Mouse (Mus musculus) erythroblast, embryonic 14.5 days (primary cell): ENCODE data around the gene Xkr8. TPM values are rescaled to one million over a fixed set of nuclear protein-coding genes. Genes with fewer than 3 reads are reported as not detected.
"Not testable (repeated sequence)": the region's sequence is repeated elsewhere in the genome, so short reads cannot be mapped to it uniquely, and the experiment has no call there.

Experiments
- H3K27me3 ChIP-seq: 2 replicates; pipeline ENCODE4 v1.6.1; 2012; ENCODE audit warnings: inconsistent platforms; ENCODE audit not compliant: control insufficient read depth
- H3K36me3 ChIP-seq: 2 replicates; pipeline ENCODE4 v1.6.1; 2012; ENCODE audit warnings: mild to moderate bottlenecking, inconsistent platforms; ENCODE audit not compliant: control insufficient read depth
- H3K4me1 ChIP-seq: 2 replicates; pipeline ENCODE4 v1.6.1; 2012; ENCODE audit warnings: inconsistent platforms; ENCODE audit not compliant: control insufficient read depth
- H3K4me3 ChIP-seq: replicated peaks from 2 replicates; pipeline ENCODE3; 2012; ENCODE audit warnings: moderate library complexity, mild to moderate bottlenecking, inconsistent platforms
- H3K9me3 ChIP-seq: 2 replicates; pipeline ENCODE4 v1.6.1; 2012; ENCODE audit warnings: low read length, inconsistent platforms, mixed read lengths; ENCODE audit not compliant: control insufficient read depth
- GATA1 ChIP-seq: IDR thresholded peaks from 2 replicates; pipeline ENCODE4 v1.6.1; 2012; ENCODE audit warnings: low read length, inconsistent platforms, mixed read lengths
- TAL1 ChIP-seq: IDR thresholded peaks from 3 replicates; pipeline ENCODE4 v1.6.1; 2012; ENCODE audit warnings: low read length, inconsistent platforms, mixed read lengths
- polyA plus RNA-seq: library from polyadenylated mRNA; stranded (reverse); fragments of >175 nt; gene quantifications from 2 replicates; pipeline ENCODE4 v1.2.3, GENCODE M21; 2012

Xkr8 gene
- polyA plus RNA-seq, 1 experiment = 0.01 TPM

DNA sequence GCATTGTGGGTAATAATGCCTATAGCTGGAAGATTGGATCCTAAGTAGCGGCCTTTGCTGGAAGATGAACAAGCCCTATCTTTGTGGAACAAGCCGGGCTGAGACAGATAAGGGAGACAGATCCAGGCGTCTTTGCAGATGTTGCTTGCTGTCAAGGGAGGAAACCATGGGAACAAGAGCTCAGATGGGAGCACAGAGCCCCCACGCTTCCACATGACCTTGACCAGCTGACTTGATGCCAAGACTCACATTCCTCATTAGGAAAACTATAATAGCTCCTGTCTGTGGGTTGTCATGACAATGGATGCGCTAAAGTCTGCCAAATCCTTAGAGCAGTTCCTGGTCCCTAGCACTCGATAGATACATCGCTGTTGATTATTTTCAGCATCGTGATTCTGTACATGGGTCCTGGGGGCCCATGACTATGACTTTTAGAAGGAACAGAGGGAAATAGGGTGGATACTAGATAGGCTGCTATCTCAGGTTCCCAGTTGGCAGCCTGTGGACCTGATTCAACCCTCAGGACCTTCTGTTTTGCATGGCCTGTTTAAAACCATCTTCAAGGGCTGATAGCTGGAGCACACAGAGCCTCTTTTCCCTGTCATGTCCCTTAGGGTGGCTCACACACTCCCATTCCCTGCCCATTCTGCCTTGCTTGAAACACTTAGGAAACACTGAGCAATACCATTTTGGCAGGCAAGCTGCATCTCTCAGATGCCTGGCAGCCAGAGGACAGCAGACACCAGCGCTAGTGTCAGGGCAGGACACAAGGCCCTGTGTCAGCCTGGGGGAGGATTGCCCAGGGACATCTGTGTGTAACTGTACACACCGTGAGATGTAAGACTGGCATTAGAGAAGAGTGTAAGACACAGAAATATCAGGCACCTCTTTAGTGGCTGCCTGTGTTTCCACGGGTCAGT is 11.9 kb upstream of the Xkr8 start:
- no peaks in the 10 kb centered on the region for H3K36me3 ChIP-seq
- TF ChIP-seq GATA1 = no peak
- no peak for TF ChIP-seq TAL1
- H3K4me1 ChIP-seq = peaks cover 28% of the 10 kb centered on the region
- no peaks in the 10 kb centered on the region for H3K9me3 ChIP-seq
- no peak overlapping the region for H3K4me3 ChIP-seq
- H3K27me3 ChIP-seq = no peaks in the 10 kb centered on the region; the same call in 1 of the 2 replicates

- H3K36me3 ChIP-seq = no peaks in the 10 kb centered on the region
Measured at GRCm38 (mm10) chr4:132741491-132741890, 9.1 kb upstream of the Xkr8 start.

DNA sequence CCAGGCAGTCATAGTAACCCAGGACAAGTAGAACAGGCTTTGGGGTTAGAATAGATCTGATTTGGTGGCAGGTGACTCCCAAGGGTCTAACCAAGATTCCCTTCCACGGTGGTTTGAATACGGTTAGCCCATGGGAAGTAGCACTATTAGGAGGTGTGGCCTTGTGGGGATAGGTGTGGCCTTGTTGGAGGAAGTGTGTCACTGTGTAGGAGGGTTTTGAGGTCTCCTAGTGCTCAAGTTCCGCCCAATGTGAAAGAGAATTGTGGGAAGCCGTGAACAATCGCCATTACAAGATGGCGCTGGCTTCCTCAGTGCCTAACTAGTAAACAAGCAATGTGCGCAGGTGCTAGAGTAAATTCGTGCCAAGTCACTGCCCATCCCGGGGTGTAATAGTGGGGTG is 4.8 kb upstream of the Xkr8 start:
- H3K36me3 ChIP-seq, H3K9me3 ChIP-seq, H3K4me3 ChIP-seq, H3K27me3 ChIP-seq: not testable (repeated sequence)
- H3K4me1 ChIP-seq = peaks cover 18% of the 10 kb centered on the region

More at GRCm38 (mm10) chr4:132741491-132741890, 9.1 kb upstream of the Xkr8 start:
- H3K4me3 ChIP-seq = no peak overlapping the region
- no peaks in the 10 kb centered on the region; the same call in 1 of the 2 replicates for H3K27me3 ChIP-seq
- no peaks in the 10 kb centered on the region for H3K9me3 ChIP-seq
- H3K4me1 ChIP-seq = peaks cover 15% of the 10 kb centered on the region
- no peak for TF ChIP-seq TAL1
- TF ChIP-seq GATA1 = 0 out of 2 replicates have a peak, but pooled peaks have one; percentile 26

DNA sequence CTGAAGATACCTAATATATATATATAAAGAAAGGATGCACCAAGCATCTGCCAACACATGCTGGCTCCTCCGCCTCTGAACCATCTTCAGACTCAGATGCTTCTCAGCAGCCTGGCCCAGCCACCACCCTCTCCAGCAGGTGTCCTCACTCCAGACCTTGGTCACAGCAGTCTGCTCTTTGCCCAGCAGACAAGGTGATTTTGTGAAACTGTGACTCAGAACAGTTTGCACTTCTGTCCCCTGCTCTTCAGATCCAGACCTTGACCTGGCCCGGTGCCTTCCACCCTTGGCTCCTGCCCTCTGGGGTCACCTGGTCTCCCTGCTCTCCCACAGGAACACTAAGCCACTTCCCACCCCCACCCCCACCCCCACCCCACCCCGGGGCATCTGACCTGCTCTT is 3.5 kb upstream of the Xkr8 start:
- Histone ChIP-seq H3K4me3 (no peak overlapping the region), H3K9me3 (no peaks in the 10 kb centered on the region), H3K36me3 (no peaks in the 10 kb centered on the region), H3K27me3 (peaks cover 3% of the 10 kb centered on the region; the same call in 1 of the 2 replicates), H3K4me1 (peaks cover 25% of the 10 kb centered on the region)
- no peak for TF ChIP-seq TAL1
- TF ChIP-seq GATA1 = no peak

GRCm38 (mm10) chr4:132735389-132735788 is 3.0 kb upstream of the Xkr8 start:
- Histone ChIP-seq H3K4me1 (peaks cover 25% of the 10 kb centered on the region), H3K27me3 (peaks cover 3% of the 10 kb centered on the region; the same call in 1 of the 2 replicates), H3K36me3 (no peaks in the 10 kb centered on the region), H3K9me3 (no peaks in the 10 kb centered on the region), H3K4me3 (no peak overlapping the region)
- TF ChIP-seq TAL1 (no peak), GATA1 (no peak)

DNA sequence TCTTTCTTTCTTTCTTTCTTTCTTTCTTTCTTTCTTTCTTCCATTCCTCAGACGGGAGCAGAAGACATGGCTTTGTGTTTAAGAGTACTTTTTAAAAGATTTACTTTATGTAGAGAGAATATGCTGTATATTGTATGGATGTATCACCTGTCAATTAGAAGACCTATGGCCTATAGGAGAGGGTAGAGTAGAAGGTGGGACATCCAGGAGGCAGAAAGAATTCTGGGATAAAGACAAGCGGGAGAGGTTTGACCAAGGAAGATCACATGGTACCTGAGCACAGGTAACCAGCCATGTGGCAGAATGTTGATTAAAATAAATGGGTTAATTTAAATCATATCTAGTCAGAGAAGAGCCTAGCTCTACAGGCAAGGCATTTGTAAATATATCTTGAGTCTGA is 2.4 kb upstream of the Xkr8 start:
- Histone ChIP-seq H3K27me3 (peaks cover 3% of the 10 kb centered on the region; the same call in 1 of the 2 replicates), H3K9me3 (no peaks in the 10 kb centered on the region), H3K4me3 (no peak overlapping the region), H3K36me3 (no peaks in the 10 kb centered on the region), H3K4me1 (peaks cover 25% of the 10 kb centered on the region)
- TF ChIP-seq TAL1 (no peak), GATA1 (no peak)

- H3K9me3 ChIP-seq = no peaks in the 10 kb centered on the region
- no peak for TF ChIP-seq TAL1
- H3K4me1 ChIP-seq = peaks cover 25% of the 10 kb centered on the region
- no peak overlapping the region for H3K4me3 ChIP-seq
- H3K27me3 ChIP-seq = peaks cover 3% of the 10 kb centered on the region; the same call in 1 of the 2 replicates
- no peaks in the 10 kb centered on the region; the same call in 1 of the 2 replicates for H3K36me3 ChIP-seq
Measured at GRCm38 (mm10) chr4:132733071-132733770, 875 bp upstream of the Xkr8 start.

DNA sequence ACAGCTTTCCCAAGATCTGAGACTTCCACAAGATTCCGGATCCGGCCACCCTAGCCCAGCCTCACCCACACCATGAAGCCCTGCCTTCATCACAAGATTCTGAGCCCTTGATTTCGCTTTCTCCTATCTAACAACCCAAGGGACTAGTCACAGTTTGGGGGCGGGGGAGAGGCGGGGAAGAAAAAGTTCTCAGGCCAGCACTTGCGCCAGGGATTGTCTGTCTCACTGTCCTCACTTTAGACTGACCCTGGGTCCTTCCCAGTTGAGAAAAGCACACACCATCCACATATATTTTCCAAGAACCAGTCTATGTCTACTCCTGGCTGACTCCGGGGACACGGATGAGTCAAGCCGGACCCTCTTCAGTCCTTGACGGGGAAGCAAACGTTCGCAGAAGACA is 730 bp downstream of the Xkr8 start:
- TF ChIP-seq TAL1 = no peak
- TF ChIP-seq GATA1 = no peak
- Histone ChIP-seq H3K27me3 (peaks cover 3% of the 10 kb centered on the region; the same call in 1 of the 2 replicates), H3K36me3 (no peaks in the 10 kb centered on the region; the same call in 1 of the 2 replicates), H3K4me3 (peak overlapping the region; percentile 70), H3K4me1 (peaks cover 25% of the 10 kb centered on the region), H3K9me3 (no peaks in the 10 kb centered on the region)

DNA sequence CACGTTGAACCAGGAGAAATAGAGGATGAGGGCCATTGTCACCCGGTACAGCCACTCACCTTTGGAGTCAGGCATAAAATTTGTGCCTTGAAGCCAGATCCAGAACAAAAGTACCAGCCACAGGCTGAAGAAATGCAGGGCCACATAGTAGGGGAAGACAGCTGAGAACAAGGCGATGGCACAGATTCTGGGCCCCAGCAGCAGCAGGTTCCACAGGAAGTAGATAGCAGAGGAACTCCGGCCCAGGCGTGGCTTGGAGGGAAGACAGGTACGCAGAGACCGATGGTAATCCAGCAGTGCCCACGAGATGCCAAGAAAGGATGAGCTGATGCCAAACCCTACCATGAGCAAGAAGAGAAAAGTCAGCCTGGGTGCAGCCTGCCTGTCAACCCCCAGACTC is 4.1 kb downstream of the Xkr8 start:
- peaks cover 3% of the 10 kb centered on the region; the same call in 1 of the 2 replicates for H3K27me3 ChIP-seq
- H3K4me1 ChIP-seq = peaks cover 18% of the 10 kb centered on the region
- H3K4me3 ChIP-seq = no peak overlapping the region
- TF ChIP-seq GATA1 (no peak), TAL1 (no peak)
- no peaks in the 10 kb centered on the region for H3K9me3 ChIP-seq
- peaks cover 17% of the 10 kb centered on the region for H3K36me3 ChIP-seq
